Mouse (Mus musculus) brain, embryonic 14.5 days (tissue): ENCODE measurements at regions not wholly inside any gene's neighbourhood (a gene's known extent, or its start where the extent isn't known, plus 50 kb on each side); places are given as distances from the start of the nearest gene placed in this dataset.

ENCODE experiments used
- DNase-seq: peaks from one replicate; pipeline ENCODE4 v3.0.0-alpha.2; 2011; ENCODE audit warnings: low read depth
- CTCF ChIP-seq: fragments of 200-500 bp; IDR thresholded peaks from 2 replicates; pipeline ENCODE4 v1.5.1; 2012; ENCODE audit warnings: inconsistent platforms, mild to moderate bottlenecking, moderate library complexity, borderline replicate concordance; ENCODE audit not compliant: insufficient read depth, insufficient read length; ENCODE audit errors: extremely low read depth
- POLR2A ChIP-seq: fragments of 200-500 bp; IDR thresholded peaks from 2 replicates; pipeline ENCODE4 v1.6.1; 2012; ENCODE audit warnings: mild to moderate bottlenecking, inconsistent platforms, borderline replicate concordance; ENCODE audit not compliant: poor library complexity, insufficient read depth, insufficient read length, severe bottlenecking; ENCODE audit errors: extremely low read depth

DNA sequence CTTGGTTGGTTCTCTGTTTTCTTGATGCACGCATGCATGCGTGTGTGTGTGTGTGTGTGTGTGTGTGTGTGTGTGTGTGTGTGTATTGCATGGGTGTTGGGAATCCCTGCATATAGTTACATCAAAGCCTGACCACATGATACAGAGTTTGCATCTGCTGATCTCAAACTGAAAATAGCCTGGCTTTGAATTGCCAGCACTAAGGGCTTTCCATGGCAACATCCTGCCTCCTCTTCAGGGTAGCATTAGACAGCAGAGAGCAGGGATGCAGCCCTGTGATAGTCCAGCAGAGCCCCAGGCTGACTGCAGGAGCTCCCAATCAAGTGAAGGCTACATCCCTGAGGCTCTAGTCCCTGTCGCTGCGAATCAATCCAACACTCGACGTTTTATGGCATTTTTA lies 87.8 kb upstream of the Zfp366 start:
- TF ChIP-seq POLR2A, result no peak
- TF ChIP-seq CTCF, result no peak
- no peak for DNase-seq

DNA sequence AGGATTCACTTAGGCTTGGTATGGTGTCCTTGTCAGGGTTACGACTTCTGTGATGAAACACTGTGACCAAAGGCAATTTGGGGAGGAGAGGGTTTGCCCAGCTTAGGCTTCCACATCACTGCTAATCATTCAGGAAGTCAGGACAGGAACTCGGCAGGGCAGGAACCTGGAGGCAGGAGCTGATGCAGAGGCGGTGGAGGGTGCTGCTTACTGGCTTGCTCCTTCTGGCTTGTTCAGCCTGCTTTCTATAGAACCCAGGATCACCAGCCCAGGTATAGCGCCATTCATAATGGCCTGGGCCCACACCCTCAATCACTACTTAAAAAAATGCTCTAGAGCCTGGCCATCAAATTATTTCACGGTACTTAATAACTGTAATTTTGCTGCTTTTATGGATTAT lies 89.6 kb upstream of the Zfp366 start:
- TF ChIP-seq POLR2A (no peak), CTCF (no peak)
- no peak for DNase-seq

DNA sequence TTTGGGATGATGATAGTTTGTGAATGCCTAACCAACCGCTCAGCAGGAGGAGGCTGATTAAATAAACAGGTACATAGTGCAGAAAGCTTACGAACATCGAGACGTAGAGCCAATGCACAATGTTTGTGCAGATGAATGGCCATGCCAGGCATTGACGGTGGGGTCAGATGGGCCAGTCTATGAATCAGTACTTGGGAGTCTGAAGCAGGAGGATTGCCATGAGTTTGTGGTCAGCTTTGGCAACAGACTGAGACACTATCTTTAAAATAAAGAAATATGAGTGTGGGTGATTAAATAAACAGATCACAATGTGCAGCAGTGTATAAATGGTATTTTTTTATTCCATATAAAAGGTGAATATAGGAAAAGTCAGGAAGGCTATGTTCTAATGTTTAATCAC lies 90.4 kb upstream of the Zfp366 start:
- TF ChIP-seq POLR2A (no peak), CTCF (no peak)
- DNase-seq, result no peak

DNA sequence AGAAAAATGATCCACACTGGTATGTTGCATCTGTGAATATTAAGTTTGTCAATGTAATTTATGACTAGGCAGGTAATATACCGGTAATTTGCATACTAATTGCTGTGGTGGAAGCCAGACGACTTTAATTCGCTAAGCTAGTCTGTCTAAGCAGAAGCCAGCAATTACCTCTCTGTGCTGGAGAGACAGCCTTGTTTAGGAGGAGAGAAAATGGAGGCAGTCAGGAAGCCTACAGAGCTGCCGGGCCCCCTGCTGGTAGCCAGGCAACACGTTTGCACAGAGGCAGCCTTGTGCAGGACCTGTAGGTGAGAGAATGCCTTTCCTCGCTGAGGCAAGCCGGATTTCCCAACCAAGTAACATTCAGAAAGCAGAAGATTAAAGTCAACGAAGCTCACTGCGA lies 91.4 kb upstream of the Zfp366 start:
- peak; percentile 96 for DNase-seq
- TF ChIP-seq CTCF (peak; percentile 92), POLR2A (no peak)

DNA sequence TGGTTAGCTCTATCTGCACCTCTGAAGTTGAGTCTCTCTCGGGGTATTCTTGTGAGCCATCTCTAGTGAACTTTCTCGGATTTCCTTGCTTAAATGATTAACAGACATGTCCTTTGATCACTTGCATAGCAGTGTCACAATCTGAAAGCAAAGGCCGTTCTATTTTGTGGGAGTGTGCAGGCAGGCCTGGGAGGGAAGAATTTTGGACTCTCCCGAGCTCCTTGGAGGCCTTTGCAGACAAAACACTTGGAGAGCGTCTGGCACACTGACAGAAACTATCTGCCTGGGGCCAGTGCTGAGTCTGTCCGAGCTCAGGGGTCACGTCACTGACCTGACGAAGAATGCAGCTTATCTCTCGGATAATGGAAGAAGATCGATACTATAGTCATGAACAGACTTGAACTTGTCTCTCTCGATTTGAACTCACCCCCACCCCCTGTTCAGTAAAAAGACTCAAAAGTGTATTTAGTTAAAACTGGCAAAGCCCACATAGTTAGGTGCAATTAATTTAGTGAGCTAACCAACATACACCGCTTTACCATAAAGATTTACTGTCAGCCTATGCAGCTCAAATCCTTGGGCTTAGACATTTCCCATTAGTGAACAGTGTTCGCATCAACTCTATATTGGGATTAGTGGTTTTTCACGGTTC lies 92.2 kb upstream of the Zfp366 start:
- peak; percentile 59 for DNase-seq
- no peak for TF ChIP-seq CTCF
- no peak for TF ChIP-seq POLR2A

DNA sequence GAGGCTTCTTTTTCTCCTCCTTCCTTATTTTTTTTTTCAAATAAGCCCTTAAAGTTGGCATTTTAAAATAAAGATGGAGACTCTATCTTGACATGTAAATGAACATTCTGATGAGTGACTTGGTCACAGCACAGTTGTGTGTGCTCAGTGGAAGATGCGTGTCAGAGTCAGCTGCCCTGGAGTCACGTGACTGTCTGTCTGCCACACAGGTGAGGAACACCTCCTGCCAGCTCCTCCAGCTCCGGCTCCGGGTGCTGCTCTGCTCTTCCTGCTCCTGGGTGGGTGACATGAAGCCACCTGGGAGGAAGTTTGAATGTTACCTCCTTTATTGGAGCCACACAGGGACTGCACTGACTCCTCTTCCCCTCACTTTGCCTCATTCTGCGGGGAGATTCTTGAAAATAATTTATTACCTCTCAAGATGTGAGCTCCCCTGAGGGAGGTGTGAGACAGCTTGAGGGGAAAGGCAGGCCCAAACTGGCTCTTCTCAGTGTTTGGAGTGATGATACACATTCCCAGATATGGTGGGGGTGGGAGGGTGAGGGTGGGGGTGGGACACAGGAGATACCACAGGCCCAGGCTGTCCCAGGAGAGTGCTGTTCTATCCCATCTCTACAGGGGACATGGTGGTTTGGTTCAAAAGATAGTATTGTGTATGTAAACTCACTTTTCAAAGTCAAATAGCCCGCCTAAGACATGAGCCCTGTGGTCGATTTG lies 92.9 kb upstream of the Zfp366 start:
- DNase-seq, result no peak
- TF ChIP-seq POLR2A (no peak), CTCF (no peak)

DNA sequence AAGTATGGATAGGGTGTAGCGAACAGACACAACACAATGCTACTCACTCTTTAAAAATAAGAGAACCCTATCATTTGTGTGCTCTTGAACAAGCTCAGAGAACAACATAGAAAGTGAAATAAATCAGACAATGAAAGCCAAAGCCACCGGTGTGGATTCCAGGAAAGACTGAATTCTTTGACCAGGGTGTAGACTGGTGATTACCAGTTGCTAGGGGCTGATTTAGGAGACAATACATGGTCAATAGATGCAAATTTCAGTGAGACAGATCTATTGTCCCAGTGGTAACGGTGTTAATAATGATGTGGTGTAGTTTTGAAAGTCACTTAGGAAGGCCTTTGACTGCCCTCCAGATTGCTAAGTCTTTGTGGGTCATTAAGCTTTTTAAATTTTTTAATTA lies 94.3 kb upstream of the Zfp366 start:
- DNase-seq, result no peak
- TF ChIP-seq POLR2A (no peak), CTCF (no peak)

DNA sequence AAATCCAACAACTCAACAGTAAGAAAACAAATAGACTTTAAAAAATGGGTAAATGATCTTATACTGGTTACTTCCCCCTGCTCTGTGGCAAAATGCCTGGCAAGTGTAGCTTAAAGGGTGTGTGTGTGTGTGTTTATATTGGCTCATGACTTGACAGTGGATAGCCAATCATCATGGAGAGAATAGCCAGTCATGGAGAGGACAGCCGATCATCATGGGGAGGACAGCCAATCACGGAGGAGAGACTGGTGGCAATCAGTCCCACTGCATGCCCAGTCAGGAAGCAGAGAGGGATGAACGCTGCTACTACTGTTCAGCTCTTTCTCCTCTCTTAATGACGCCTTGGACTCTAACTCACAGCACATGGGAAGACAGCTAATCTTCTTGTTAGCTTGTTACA lies 96.3 kb upstream of the Zfp366 start:
- TF ChIP-seq POLR2A (no peak), CTCF (no peak)
- DNase-seq, result no peak

DNA sequence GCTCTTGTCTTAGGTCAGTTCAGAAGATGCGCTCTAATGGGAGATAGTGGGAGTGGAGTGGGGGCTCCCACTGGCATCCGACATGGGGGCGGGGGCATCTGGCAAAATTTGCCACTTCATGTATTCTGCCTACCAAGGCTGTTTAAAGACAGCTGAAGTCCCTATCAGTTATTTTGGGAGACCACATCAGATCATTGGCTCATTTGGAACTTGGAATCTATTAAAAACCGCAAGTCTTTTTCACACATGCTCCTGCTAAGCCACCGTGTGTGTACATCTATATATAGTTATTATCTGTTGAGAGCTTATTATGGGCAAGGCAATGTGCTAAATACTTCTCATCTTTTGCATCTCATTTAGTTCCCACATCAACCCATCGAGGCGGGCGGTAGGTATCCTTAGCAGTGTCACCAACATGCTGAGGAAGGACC lies 95.0 kb upstream of the 1700024P04Rik start:
- no peak for TF ChIP-seq CTCF
- DNase-seq, result no peak

DNA sequence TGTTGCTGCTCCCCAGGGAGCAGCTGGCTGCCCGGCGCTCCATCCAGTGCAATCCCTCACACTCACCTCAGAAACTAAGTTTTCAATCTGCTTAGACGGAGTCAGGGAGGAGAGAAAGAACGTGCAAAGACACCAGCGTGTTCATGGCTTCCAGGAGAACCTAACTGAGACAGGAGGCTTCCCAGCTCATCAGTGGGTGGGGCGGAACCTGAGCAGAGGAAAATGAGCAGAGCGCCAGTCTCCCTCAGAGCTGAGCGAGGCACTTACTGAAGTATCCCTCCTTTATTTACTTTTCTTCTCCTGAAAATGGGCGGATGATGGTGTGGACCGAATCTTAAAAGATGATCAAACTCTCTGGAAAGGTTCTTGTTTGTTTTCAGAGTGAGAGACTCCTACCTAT lies 94.3 kb upstream of the 1700024P04Rik start:
- TF ChIP-seq POLR2A (no peak), CTCF (no peak)
- no peak for DNase-seq

DNA sequence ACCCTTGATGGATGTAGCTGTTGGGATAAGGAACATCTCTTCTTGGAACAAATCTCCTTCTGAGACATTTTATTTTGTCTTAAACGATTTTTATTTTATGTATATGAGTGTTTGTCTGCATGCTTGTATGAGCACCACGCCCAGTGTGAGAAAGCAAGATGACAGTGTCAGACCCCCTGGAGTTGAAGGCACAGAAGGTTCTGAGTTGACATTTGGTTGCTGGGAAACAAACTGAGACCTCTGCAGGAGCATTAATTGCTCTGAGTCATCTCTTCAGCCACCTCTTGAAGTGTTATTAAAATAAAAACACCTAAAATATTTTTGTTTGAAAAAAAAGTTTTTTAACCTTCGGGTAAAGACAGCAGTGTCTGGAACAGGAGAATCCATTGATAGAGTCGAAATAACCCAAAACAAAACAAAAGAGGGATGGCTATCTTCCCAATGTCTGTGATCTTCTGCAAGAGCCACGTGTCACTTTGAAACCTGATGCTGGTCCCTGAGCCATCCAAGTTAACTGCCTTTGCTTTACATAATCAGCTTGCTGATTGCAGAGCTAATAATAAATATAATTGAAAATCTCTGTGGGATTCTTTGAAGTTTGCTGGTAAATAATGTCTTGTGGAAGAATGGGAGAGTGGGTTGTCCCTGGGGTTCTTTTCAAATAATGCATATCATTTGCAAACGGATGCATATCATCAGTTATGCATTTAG lies 92.8 kb upstream of the 1700024P04Rik start:
- no peak for DNase-seq
- TF ChIP-seq POLR2A (no peak), CTCF (no peak)
